Mouse (Mus musculus): ENCODE measurements around the gene Tbc1d30.

Gene Tbc1d30

DNA sequence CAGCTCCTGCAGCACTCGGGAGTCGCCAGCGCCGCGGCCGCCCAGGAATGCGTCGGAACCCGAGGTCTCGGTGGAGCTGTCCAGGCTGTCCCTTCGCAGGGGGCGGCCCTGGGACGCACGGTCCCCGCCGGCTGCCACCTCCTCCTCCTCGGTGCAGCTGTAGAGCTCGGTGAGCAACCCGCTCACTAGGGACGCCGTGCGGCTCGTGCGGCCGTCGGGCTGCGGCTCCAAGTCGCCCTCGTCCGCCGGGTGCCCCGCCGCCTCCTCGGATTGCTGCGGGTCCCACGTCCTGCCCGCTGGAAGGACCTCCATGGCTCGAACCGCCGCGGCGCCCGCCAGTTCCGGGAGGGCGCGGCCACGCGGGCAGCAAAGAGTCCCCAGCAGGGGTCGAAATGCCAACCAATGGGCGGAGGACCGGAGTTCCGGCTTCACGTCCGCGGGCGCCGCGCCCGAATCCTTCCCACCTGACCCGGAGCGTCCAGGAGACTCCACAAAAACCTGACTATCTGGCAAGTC lies at the start of gene Tbc1d30:
TSS of gene Tbc1d30 (minus strand) at position 213 of the 516 bp plus-strand sequence.
- no peak for DNase-seq

DNA sequence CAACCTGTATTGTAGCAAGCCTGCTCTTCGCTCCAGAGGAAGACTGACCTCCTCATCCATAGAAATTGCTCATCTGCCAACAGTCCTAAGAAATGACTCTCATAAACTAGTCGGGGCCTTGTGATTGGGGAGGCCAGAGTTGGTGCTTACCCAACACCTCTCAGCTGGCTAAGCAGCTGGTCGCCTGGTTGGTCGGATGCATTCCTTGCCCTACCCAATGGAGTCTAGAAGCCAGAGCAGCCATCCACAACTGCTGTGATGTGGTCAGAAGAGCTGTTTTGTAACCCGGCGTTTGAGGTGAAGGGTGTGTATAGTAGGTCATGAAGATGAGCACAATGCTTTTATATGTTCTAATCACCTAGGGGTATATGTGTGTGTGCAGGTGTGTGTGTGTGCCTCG lies 47.5 kb upstream of the Tbc1d30 start:
- no peak for DNase-seq

DNA sequence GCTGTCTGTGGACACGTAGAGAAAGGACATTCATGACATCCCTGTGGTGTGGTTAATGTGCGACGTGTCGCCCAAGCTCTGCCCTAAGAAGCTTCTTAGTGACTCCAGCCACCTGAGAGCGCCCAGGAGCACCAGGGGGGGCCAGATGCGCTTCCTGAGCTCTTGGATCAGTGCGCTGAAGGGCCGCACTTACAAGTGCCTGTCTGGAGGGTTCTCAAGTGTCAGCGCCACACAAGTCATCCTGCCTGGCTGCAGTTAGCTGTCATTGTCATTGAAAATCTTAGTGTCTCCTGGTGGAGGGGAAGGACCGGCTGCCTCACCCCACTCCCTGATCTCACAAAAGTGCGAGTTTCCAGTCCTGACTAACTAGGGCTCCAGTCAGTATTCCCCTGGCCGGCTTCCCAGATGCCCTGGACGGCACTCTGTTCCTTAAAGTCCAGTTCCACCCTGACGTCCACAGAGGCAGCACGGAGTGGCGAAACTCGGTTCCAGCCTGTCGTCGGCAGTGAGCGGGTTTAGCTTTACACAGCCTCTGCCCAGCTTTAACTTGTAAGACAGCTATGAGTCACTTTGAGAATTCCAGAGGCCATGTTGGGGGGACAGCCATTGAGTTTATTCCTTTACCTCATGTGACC lies 44.6 kb upstream of the Tbc1d30 start:
- DNase-seq: no peak

DNA sequence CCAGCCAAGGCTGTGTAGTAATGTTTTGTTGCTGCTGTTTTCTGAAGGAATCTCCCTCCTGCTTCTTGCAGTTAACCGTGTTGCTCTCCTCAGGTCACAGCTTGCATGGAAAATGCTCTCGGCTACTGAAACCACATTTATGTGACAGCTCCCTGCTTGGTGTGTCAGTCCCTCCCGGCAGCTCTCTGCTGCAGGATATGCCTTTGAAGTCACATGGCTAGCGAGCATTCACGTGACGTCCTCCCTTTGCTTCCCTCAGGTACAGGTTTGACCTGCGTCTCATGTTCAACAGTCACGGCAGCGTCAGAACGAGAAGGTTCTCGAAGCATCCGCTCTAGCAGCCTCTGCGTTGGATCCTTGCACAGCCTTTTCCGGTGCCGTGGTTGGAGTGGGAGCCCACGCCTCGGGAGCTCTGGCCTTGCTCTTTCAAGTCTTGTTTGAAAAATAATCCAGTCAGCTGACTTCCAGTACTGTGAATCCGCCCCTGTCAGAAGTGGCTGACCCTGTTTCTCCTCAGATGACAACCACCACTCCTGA lies 43.8 kb upstream of the Tbc1d30 start:
- no peak for DNase-seq

DNA sequence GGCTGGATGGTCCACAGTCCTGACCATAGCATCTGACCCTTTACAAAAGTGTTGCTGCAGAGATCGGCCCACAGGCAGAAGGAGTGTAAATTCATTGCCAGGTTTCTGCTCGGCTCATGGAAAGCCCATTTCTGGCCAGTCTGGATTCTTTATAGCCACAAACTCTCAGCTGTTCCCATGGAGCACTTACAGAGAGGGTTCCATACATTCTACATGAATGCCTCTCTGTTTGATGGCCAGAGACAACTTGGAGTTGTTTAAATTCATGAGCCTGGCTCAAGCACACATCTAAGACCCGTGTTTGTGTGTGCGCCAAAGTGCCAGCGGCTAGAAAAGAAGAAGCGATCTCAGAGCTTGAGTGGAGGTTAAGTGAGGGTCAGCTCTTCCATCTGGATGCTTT lies 43.2 kb upstream of the Tbc1d30 start:
- DNase-seq: no peak

DNA sequence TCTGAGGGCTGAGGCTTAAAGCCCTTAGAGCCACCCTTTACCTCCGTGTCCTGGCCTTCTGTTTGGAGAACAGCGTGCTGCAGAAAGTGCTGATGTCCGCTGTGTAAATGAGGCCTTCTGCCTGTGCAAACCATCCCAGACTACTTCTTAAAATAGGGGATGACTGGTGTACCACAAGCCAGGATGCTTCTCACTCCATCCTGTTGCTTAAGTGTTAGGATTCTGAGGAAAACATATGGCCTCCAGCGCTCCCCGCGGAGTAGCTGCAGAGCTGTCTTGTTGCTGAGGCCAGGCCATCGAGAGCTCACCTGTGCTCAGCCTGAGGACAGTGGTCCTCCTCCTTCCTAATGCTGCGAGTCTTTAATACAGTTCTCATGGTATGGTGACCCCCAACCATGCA lies 40.8 kb upstream of the Tbc1d30 start:
- DNase-seq: no peak

DNA sequence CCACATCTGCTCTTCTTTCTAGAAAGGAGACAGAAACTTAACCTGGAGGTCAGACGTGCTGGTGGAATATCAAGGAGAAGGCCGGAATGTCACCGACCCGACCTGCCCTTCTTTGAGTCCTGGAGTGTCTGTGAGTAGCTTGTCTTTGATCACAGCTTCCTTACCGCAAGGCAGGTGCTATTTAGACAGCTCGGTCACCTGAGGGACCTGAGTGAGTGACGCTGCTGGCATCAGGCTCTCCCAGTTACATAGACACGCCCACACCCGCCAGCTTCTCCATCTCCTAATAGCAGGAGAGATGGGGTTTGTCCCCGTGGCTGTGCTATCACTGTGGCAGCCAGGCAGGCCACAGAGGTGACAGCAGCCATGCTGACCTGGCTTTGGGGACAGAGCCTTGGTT lies 39.5 kb upstream of the Tbc1d30 start:
- no peak for DNase-seq

DNA sequence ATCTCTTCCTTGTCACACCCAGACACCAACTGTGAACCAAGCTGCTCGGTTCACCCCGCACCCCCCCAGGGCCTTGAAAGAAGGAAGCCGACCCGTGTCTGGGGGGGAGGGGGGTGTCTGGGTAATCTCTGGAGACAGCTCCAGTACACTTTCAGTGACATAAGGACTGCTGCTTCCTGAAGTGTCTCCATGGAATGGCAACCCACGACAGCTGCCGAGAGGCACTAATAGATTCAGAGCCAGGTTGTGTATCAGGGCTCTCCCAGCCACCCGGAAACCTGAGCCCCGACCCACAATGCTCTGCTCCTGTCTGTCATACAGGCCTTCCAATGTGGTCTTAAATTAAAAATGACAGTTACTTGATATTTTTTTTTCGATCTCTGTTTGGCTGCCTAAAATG lies 35.3 kb upstream of the Tbc1d30 start:
- DNase-seq: no peak

DNA sequence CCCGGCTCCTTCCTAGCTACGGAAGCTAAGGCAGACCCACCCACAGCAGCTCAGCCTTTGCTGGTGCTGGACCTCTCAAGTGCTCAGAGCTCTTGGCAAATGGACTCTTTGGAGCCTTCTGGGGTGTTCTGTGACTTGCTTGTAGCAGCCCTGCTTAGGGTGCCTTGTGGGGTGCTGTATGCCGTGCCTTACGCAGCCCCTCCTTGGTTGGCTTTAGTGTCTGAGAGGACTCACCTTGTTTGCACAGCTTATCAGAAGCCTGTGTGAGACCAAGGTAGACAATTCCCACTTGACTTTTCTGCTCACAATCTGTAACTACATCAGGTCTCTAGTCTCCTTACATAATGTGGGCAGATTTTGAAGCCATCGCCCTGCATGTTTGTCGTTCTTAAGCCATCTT lies 34.6 kb upstream of the Tbc1d30 start:
- DNase-seq: no peak

DNA sequence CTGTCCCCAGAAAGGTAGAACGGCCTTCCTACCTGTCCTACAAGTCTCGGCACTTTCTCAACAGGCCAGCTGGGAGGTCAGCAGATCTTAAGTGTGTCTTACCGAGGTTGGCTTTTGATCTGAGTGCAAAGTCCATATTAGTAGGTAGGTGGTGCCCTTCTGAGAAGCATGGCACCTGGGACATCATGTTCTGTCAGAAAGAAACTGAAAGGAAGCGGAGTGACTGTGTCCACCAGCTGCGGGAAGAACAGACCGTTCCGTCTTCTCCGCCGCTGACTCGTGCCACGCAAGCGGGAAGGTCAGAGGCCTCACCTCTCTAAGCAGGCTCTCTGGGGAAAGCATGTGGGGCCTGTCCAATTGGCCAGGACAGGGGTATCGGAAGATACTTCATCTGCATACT lies 33.6 kb upstream of the Tbc1d30 start:
- no peak for DNase-seq

DNA sequence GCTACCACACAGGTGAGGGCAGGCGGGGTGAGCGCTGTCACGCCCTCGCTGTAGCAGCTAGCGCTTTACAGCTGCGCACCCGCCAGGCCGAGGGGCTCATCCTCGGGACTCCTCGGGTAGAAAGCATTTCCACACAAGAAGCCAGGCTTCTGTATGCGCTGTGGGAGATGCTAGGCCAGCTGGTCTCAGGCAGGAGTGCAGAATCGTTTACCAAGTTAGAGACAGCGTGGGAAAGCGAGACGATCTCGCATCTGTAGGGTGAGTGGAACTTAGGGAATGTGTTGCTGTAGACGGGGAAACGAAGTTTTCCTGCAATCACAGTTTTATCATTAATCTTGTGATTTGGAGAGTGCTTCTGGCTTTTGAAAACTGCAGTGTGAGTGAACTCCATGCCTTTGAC lies 30.2 kb upstream of the Tbc1d30 start:
- DNase-seq: no peak

DNA sequence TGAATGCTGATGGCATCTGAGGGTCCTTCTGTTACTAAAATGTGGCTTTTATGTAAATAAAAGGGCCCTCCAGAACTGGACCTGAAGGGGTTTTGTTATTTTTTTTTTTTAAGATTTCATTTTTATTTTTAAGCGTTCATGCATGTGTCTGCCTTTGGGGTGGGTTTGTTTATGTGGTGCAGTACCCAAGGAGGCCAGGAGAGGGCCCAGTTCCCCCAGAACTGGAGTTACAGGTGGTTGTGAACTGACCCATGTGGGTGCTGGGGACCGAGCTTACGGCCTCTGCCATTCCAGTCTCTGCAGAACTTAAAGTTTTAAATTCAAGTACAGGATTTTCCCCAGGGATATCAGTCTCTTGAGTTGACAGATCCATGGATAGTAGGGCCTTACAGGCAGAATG lies 28.3 kb upstream of the Tbc1d30 start:
- DNase-seq: no peak

DNA sequence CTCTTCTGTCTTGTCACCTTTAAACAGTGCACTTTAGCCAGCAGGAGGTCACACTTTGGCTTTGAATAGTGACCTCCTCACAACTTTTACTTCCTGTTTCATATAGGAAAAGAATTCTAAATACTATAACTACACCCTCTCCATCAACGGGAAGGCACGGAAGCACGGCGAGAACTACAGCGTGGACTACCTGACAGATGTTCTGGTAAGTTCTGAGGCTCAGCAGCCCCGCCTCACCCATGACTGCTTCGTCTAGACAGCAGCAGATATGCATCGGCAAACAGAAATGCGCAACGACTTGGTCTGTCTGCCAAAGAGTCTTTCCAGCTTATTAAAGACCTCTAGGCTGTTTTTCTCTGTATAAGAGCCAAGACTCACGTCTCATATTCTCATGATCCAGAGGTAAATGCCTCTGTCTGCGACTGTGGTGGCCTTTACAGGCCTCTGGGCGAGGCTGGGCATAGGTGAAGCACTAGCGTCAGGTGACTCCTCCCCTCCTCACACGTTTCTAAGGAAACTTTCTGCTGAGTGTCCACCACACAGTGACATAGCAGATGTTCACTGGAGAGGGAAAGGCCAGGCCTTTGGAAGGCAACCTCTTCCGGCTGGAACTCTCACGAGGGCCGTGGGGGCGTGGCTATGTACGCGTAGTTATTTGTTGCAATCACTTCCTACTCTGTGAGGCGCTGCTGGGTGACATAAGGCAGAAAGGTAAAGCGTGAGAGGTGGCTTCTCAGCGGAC lies 25.6 kb upstream of the Tbc1d30 start:
- no peak for DNase-seq

DNA sequence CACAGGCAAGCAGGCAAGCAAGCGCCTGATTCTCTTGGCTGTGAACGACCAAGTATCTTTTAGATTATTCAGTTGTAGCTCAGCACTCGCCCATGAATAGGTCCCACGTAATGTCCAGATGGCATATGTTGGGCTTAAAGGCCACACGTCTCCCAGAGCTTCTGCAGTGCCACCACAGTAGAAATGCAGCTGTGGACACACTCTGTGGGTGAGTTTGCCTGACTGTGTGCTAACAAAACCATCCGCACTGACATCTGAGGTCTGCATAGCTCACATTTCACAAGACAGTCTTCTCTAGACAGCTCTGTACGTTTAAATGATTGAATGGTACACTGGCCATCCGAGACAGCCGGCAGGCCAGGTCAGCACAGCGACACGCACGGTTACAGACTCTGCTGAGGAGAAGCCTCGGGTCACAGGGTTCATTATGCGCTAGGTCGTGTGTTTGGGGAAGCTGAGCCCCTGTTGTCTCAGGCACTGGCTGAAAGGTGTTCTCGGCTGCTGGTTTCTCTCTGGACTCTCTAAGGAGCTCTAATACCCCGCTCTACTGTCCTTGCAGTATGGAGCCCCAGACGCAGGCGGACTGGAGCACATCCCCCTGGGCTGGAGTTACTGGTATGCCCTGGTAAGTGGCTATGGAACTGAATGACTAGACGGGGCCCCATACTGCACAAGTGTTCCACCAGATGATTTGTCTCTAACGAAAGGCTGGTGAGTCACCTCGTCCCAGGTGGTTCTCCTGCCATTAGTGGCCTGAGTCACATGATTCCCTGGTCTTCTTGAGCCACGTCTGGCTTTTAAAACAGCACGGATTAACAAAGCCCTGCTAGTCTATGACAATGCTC lies 24.8 kb upstream of the Tbc1d30 start:
- no peak for DNase-seq

DNA sequence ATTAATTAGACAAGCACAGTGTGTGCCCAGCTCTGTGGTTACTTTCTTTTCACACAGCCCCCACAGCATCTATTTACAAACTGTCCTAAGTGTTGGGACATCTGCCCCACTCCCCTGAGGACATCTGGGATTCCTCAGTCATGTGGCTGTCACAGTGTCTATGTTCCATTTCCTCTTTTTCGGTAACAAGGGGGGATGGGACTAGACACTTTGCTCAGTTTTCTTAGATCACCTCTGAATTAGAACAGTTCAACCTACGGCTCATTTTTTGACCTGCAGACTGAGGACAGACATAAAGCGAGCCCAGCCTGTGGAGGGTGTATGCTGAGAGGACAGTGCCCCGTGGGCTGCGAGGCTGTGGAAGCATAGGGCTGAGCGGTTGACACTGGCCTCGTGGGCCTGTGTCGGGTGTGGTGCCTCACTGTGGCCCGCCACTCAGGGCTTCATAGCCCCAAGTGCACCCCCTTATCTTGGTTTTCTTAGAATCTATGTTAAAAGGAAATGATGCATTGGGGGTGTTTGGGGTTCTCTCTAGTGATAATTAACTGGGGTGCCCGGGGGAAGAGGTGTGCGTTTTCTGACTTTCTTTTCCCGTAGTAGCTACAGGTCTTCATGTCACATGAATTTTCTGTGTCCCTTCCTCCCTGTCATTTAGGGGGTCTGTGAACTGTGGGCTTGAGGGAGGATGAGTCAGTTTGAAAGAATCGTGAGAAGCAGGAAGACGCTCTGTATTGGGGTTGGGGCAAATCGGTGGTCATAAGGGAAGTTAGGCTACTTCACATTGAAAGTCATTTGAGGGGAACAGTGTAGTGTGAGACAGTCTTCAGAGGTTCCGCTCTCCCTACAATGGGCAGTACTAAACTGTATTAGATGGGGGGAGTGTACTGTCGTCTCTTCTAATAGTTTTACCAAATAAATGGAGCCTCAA lies 23.9 kb upstream of the Tbc1d30 start:
- no peak for DNase-seq

DNA sequence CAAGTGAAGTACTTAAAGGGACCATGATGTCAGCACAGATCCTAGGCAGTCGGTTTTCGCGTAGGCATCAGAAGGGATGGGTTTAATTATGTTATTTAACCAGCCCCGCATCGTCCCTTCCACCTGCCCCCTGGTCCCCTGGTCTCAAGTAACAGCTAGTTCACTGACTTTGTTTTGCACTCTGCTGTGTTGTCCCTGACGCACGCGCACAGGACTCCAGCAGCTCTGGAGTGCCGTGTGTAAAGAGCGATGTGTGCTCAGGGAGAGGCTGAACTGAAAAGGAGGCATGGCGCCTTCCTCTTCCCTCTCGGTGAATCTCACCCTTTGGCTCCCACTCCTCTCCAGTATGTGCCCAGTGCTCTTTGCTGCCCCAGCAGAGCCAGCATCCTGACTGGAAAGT lies 22.9 kb upstream of the Tbc1d30 start:
- DNase-seq: no peak

DNA sequence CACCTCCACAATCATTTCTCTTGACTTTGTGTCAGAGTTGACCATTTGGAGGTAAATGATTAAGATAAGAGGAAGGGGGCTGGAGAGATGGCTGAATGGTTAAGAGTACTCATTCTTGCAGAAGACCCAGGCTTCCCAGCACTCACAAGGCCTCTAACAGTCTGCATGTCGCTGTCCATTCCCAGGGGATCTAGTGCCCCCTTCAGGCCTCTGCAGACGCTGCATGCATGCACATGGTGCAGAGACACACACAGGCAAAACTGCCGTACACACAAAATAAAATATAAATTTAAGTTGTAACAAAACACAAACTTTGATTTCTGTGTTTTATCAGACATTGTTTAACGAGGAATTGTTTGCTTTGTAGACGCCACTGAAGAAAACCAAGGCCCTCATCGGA lies 19.7 kb upstream of the Tbc1d30 start:
- no peak for DNase-seq

DNA sequence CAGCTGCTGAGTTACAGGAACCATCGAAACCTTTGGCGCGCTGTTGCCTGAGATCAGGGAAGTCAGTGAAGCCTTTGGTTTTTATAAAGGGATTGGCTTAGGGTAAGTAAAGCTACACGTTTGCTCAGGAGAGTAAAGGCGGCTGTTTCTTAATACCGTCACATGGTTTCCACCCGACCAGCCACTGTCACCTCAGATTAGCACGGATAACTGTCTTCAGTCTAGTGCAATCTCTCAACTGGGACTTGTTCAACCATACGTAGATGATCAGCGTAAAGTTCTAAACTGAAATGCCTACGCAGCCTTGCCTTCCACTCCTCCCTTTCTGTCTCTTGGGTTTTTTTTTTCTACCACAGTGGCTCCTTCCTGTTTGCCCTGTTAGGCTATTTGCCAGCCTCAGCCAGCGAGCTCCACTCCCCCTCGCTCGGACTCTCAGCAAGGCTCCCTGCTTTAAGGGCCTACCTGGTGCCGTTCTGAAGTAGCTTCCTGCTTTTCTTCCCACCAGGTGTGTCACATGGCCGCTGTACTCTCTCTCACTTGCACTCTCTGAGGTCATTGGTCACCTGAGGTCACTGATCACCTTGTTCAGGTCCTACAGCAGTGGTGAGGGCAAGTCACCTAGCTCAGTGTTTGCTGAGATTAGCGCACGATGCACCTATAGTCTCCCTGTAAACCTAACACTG lies 17.8 kb upstream of the Tbc1d30 start:
- DNase-seq: no peak

DNA sequence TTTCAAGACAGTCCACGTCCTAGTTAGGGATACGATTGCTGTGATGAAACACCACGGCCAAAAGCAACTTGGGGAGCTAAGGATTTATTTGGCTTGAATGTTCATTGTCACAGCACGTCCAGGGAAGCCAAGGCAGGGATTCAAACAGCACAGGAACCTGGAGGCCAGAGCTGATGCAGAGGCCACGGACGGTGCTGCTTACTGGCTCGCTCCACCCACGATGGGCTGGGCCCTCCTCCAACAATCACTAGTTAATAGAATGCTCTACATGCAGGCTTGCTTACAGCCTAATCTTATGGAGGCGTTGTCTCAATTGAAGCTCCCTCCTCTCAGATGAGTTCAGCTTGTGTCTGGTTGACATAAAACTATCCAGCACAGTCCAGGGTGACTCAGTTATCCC lies 16.7 kb upstream of the Tbc1d30 start:
- DNase-seq: no peak

DNA sequence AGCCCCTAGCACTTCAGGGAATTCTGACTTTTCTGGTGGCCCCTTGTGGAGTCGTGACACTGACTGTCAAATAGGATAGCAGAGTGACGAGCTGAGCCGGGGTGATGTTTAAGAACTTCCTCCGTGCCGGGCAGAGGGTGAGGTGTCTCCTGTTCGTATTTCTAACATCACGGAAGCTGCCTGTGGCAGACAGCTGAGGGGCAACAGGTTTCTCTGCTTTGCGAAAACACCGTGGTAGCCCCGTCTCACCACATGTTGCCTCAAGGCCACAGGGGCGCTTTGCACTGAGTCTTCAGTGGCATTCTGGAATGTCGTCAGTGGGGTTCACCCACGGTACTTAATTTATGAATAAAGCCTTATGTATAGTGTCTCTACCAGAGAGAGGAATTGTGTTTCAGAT lies 16.2 kb upstream of the Tbc1d30 start:
- DNase-seq: no peak

DNA sequence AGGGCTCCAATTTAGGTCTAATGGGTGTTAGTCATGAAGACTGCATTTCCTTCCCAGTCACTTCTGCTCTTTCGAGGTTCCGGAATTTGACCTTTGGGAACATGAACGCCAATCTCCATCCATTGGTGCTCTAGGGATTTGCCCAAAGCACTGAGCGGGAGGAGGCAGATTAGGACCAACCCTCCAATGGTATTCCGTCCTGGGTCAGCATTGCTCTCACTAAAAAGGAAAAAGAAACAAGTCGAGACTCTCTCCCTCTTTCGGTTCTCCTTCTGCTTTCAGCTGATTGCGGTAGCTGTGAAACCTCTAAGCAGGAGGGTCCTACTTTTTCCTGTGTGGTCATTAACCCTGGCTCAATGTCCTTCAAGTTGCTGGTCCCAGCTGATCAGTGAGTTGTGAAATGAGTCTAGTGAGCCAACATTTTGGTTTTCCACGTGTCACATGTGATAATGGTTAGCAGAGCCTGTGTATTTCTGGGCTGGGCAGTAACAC lies 14.7 kb upstream of the Tbc1d30 start:
- no peak for DNase-seq
